Mouse (Mus musculus): ENCODE measurements at regions not wholly inside any gene's neighbourhood (a gene's known extent, or its start where the extent isn't known, plus 50 kb on each side); places are given as distances from the start of the nearest gene placed in this dataset.

DNA sequence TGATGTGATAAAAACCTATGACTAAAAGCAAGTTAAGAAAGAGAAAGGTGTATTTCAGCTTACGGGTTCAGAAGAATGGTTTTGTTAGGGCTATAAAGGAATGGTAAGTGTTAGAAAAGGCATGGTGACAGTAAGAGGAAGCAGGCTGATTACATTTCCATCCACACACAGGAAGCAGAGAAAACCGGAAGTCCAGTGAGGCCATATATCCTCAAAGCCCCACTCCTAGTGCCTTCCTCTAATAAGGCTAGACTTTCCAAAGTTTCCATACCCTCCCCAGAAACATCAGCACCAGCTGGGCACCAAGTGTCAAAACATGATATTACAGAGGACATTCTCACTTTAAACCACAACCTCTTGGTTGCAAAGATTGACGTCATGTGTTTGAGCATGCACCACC is 316.3 kb downstream of the Klf5 start:
- TF ChIP-seq CTCF (IDR thresholded peaks at IDR 0.05; ENCODE audit: low read depth, low read length) (no peak), POLR2A (IDR thresholded peaks at IDR 0.05; ENCODE audit: extremely low read depth, insufficient read depth, low read length) (no peak)
